In the genomic region with DNA sequence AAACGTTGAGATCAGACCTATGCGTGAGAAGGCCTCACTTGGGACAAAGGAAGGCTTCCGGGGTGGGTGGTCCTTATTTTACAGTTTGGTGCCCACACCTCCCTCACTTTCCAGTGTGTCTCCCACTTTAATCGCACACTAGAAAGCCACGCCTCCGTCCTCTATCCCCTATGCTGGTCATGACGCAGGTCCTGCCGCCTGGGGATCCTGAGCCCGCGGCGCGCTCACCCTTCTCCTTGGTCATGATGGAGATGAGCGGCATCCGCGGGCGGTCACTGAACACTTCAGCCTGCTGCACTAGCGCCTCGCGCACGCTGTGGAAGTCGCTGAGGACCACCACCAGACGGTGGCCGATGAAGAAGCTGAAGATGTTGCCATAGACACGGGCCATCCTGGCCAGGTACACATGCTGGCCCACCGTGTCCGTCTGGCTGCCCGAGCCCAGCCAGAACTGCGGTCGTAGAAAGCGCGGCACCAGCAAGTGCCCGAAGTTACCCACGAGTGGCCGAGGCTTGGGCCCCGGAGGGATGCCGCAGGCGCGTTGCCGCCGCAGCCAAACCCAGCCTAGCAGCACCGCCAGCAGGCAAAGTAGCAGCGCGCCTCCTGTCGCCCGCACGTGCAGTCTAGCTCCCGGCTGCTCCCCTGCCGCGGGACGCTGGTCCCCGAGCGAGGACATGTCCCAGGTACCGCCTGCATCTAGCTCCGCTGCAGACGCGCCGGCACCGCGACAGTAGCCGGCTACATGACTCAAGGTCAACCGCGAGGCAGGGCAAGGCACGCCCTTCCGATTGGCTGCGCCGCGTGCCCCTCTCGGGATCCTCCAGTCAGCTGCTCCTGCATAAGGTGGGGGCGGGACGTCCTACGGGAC, we compare ENCODE assay signal across 8 mouse cellular contexts. TPM values are rescaled to one million over a fixed set of nuclear protein-coding genes. Genes with fewer than 3 reads are reported as not detected.
DNase-seq lines count a peak whose midpoint lies in the region; ATAC-seq and TF ChIP-seq lines count a peak whose summit lies in the region.

A gene (minus strand): TSS at position 776 of the 868 bp plus-strand sequence.

- intact Hi-C loops in heart, postnatal 10 days (cut with DNase I), result loop anchor here (5.0 kb wide), 1 partner anchor 250 kb away; no protein-coding TSS in a partner anchor

- under 1% methylated on average over 71 of the region's 71 CpGs for WGBS in forebrain, embryonic 13.5 days
- WGBS in liver, embryonic 16.5 days (ENCODE audit: insufficient replicate concordance), result 1% methylated on average over 71 of the region's 71 CpGs
- WGBS in neural tube, embryonic 12.5 days, result under 1% methylated on average over 71 of the region's 71 CpGs
- 2% methylated on average over 71 of the region's 71 CpGs for WGBS in stomach, postnatal 0 days

- peak within 1 kb of the TSS; percentile 96 for H3K4me2 ChIP-seq in forebrain, embryonic 13.5 days
- H3K4me2 ChIP-seq in liver, embryonic 16.5 days (ENCODE audit: low read depth, low read length), result peak within 1 kb of the TSS; percentile 84
- H3K4me2 ChIP-seq in neural tube, embryonic 12.5 days (replicated peaks), result peak within 1 kb of the TSS; percentile 94
- H3K4me2 ChIP-seq in stomach, postnatal 0 days (replicated peaks; ENCODE audit: low read depth), result peak within 1 kb of the TSS; percentile 98

- no peak for TF ChIP-seq EP300 in stomach, postnatal 0 days (optimal IDR thresholded peaks at IDR 0.05)

- peaks cover 6% of the 10 kb centered on the region for H3K9me3 ChIP-seq in E14TG2a.4 (ENCODE audit: low read length)
- no peaks in the 10 kb centered on the region for H3K9me3 ChIP-seq in forebrain, embryonic 13.5 days (replicated peaks)
- H3K9me3 ChIP-seq in liver, embryonic 16.5 days (replicated peaks; ENCODE audit: control insufficient read depth, low read length), result no peaks in the 10 kb centered on the region
- H3K9me3 ChIP-seq in neural tube, embryonic 12.5 days, result no peaks in the 10 kb centered on the region
- no peaks in the 10 kb centered on the region for H3K9me3 ChIP-seq in stomach, postnatal 0 days (ENCODE audit: control insufficient read depth, low read length)

- no peaks in the 10 kb centered on the region for H3K36me3 ChIP-seq in E14TG2a.4 (ENCODE audit: insufficient read depth, low read length)
- H3K36me3 ChIP-seq in forebrain, embryonic 13.5 days (ENCODE audit: poor library complexity, severe bottlenecking), result no peaks in the 10 kb centered on the region
- H3K36me3 ChIP-seq in liver, embryonic 16.5 days (ENCODE audit: control insufficient read depth, insufficient read depth), result no peaks in the 10 kb centered on the region
- no peaks in the 10 kb centered on the region for H3K36me3 ChIP-seq in neural tube, embryonic 12.5 days
- H3K36me3 ChIP-seq in stomach, postnatal 0 days (ENCODE audit: control insufficient read depth, insufficient read depth, low read length), result no peaks in the 10 kb centered on the region

- peaks cover 18% of the 10 kb centered on the region for H3K4me1 ChIP-seq in E14TG2a.4 (replicated peaks; ENCODE audit: low read depth, low read length)
- peaks cover 12% of the 10 kb centered on the region; the same call in 1 of the 2 replicates for H3K4me1 ChIP-seq in forebrain, embryonic 13.5 days
- peaks cover 4% of the 10 kb centered on the region for H3K4me1 ChIP-seq in liver, embryonic 16.5 days (ENCODE audit: control insufficient read depth, low read depth, low read length)
- 0 out of 2 replicates have a peak, but pooled peaks cover 4% of the 10 kb centered on the region for H3K4me1 ChIP-seq in neural tube, embryonic 12.5 days
- H3K4me1 ChIP-seq in stomach, postnatal 0 days (replicated peaks; ENCODE audit: control insufficient read depth, insufficient read depth), result peaks cover 3% of the 10 kb centered on the region; the same call in 1 of the 2 replicates

- DNase-seq in c-Kit-positive CD71-positive TER-119-negative erythroid progenitor cells, embryonic 14.5 days (ENCODE audit: low read depth), result peak; percentile 73
- DNase-seq in heart, postnatal 10 days, result peak; percentile 93 to 94
- peak; percentile 90 to 94 for DNase-seq in kidney, postnatal 4 days
- peak; percentile 87 for DNase-seq in stomach, postnatal 0 days (ENCODE audit: low spot score)

- peak within 1 kb of the TSS; percentile 79 for H3K9ac ChIP-seq in forebrain, embryonic 13.5 days
- H3K9ac ChIP-seq in liver, embryonic 16.5 days (ENCODE audit: low read depth, low read length), result peak within 1 kb of the TSS; percentile 53
- H3K9ac ChIP-seq in neural tube, embryonic 12.5 days, result peak within 1 kb of the TSS; percentile 71
- H3K9ac ChIP-seq in stomach, postnatal 0 days (ENCODE audit: low read length), result peak within 1 kb of the TSS; percentile 63

- peaks cover 35% of the 10 kb centered on the region for H3K27me3 ChIP-seq in E14TG2a.4 (ENCODE audit: insufficient read depth, low read length)
- peaks cover 4% of the 10 kb centered on the region; the same call in 1 of the 2 replicates for H3K27me3 ChIP-seq in forebrain, embryonic 13.5 days
- H3K27me3 ChIP-seq in liver, embryonic 16.5 days (ENCODE audit: control insufficient read depth, insufficient read depth, low read depth, low read length), result no peaks in the 10 kb centered on the region
- H3K27me3 ChIP-seq in neural tube, embryonic 12.5 days (replicated peaks), result no peaks in the 10 kb centered on the region; the same call in 1 of the 2 replicates
- no peaks in the 10 kb centered on the region for H3K27me3 ChIP-seq in stomach, postnatal 0 days (ENCODE audit: control insufficient read depth, insufficient read depth, low read length)

- TF ChIP-seq CTCF in E14TG2a.4 (conservative IDR thresholded peaks at IDR 0.05; ENCODE audit: low read length), result no peak
- TF ChIP-seq CTCF in stomach, postnatal 0 days (IDR thresholded peaks at IDR 0.05; ENCODE audit: low read depth), result peak; percentile 57

- peak within 1 kb of the TSS; percentile 59 for H3K27ac ChIP-seq in forebrain, embryonic 13.5 days
- H3K27ac ChIP-seq in liver, embryonic 16.5 days (ENCODE audit: low read length), result no peak within 1 kb of the TSS
- peak within 1 kb of the TSS; percentile 66; the same call in 1 of the 2 replicates for H3K27ac ChIP-seq in neural tube, embryonic 12.5 days
- H3K27ac ChIP-seq in stomach, postnatal 0 days (replicated peaks), result no peak within 1 kb of the TSS

- ATAC-seq in forebrain, embryonic 13.5 days, result peak; percentile 98
- peak; percentile 92 for ATAC-seq in liver, embryonic 16.5 days (ENCODE audit: low read depth)
- peak; percentile 99 for ATAC-seq in neural tube, embryonic 12.5 days (ENCODE audit: low FRiP score, low read depth)
- peak; percentile 97 for ATAC-seq in stomach, postnatal 0 days (ENCODE audit: low FRiP score, low TSS enrichment)

- peak within 1 kb of the TSS; percentile 91 for H3K4me3 ChIP-seq in E14TG2a.4 (replicated peaks; ENCODE audit: low read length)
- H3K4me3 ChIP-seq in forebrain, embryonic 13.5 days, result peak within 1 kb of the TSS; percentile 64
- peak within 1 kb of the TSS; percentile 64 for H3K4me3 ChIP-seq in liver, embryonic 16.5 days (ENCODE audit: low read depth, low read length)
- H3K4me3 ChIP-seq in neural tube, embryonic 12.5 days, result peak within 1 kb of the TSS; percentile 65
- H3K4me3 ChIP-seq in stomach, postnatal 0 days (ENCODE audit: low read depth, low read length), result peak within 1 kb of the TSS; percentile 66

RNA-seq across cellular contexts. Expression of the gene that starts here (rescaled TPM):
- 3.4 and 4.7 TPM in 2 replicates for polyA plus RNA-seq in forebrain, embryonic 13.5 days (2015; fragmentation: Nextera tagmentation; extraction: Ambion mirVana)
- 10 to 100 TPM; 28.7 to 29.2 TPM for total RNA-seq in heart, postnatal 10 days (2021)
- 0.14 and 0.26 TPM in 2 replicates for polyA plus RNA-seq in liver, embryonic 16.5 days (2015; fragmentation: Nextera tagmentation; extraction: Ambion mirVana)
- polyA plus RNA-seq in neural tube, embryonic 12.5 days (2016; fragmentation: Nextera tagmentation; extraction: Ambion mirVana), result 4.0 and 4.3 TPM in 2 replicates
- polyA plus RNA-seq in stomach, postnatal 0 days (2015; fragmentation: Nextera tagmentation; extraction: Ambion mirVana), result 1.8 and 1.9 TPM in 2 replicates

Comparison
In these comparisons a context has a peak if more than half of its experiments do, and no peak if none do; other contexts are left out.
1. Peak in ATAC-seq, H3K4me3 ChIP-seq, H3K9ac ChIP-seq and H3K4me2 ChIP-seq in liver, embryonic 16.5 days; RNA of the gene not detected or under 1 TPM.
2. H3K27ac ChIP-seq: peak in forebrain, embryonic 13.5 days (single experiment) and neural tube, embryonic 12.5 days (single experiment); none in liver, embryonic 16.5 days (single experiment) and stomach, postnatal 0 days (single experiment).
3. Peak in every context shown above with its lines, with median percentiles within 50 percentile points of each other: H3K4me3 ChIP-seq, DNase-seq, ATAC-seq, H3K4me2 ChIP-seq and H3K9ac ChIP-seq.